Mouse (Mus musculus): ENCODE data around the gene Mgme1. TPM values are rescaled to one million over a fixed set of nuclear protein-coding genes. Genes with fewer than 3 reads are reported as not detected.

Mgme1 gene
- polyA plus RNA-seq, 1 experiment from 2014 or later = 21.7 TPM

- Histone ChIP-seq H3K4me1 (replicated peaks) (peaks cover 31% of the 10 kb centered on the region), H3K9ac (no peak overlapping the region), H3K9me3 (replicated peaks) (no peaks in the 10 kb centered on the region), H3K27me3 (replicated peaks) (no peaks in the 10 kb centered on the region), H3K27ac (ENCODE audit: poor library complexity, severe bottlenecking) (0 out of 2 replicates have a peak overlapping the region, but pooled peaks have one; percentile 12), H3K4me3 (no peak overlapping the region), H3K36me3 (peaks cover 33% of the 10 kb centered on the region), H3K4me2 (no peak overlapping the region)
- ATAC-seq (ENCODE audit: insufficient number of reproducible peaks, low FRiP score) = no peak
- 77% methylated on average over 5 of the region's 5 CpGs for WGBS
Measured at GRCm38 (mm10) chr2:144264398-144265119, 5.9 kb upstream of the Mgme1 start.

- Histone ChIP-seq H3K27me3 (replicated peaks) (no peaks in the 10 kb centered on the region), H3K4me3 (no peak overlapping the region), H3K4me1 (replicated peaks) (peaks cover 31% of the 10 kb centered on the region), H3K4me2 (no peak overlapping the region), H3K36me3 (peaks cover 29% of the 10 kb centered on the region), H3K9ac (no peak overlapping the region), H3K9me3 (replicated peaks) (no peaks in the 10 kb centered on the region), H3K27ac (ENCODE audit: poor library complexity, severe bottlenecking) (0 out of 2 replicates have a peak overlapping the region, but pooled peaks have one; percentile 12)
- ATAC-seq (ENCODE audit: insufficient number of reproducible peaks, low FRiP score) = no peak
- 71% methylated on average over 3 of the region's 3 CpGs for WGBS
Measured at GRCm38 (mm10) chr2:144265120-144265488, 5.4 kb upstream of the Mgme1 start.

- no peaks in the 10 kb centered on the region for H3K9me3 ChIP-seq (replicated peaks)
- WGBS = 42% methylated on average over 4 of the region's 4 CpGs
- H3K27me3 ChIP-seq (replicated peaks) = no peaks in the 10 kb centered on the region
- peaks cover 31% of the 10 kb centered on the region for H3K4me1 ChIP-seq (replicated peaks)
- no peak overlapping the region for H3K27ac ChIP-seq (ENCODE audit: poor library complexity, severe bottlenecking)
- ATAC-seq (ENCODE audit: insufficient number of reproducible peaks, low FRiP score) = no peak
- peak overlapping the region; percentile 47; the same call in 1 of the 2 replicates for H3K9ac ChIP-seq
- H3K4me3 ChIP-seq = 0 out of 2 replicates have a peak overlapping the region, but pooled peaks have one; percentile 12
- peak overlapping the region; percentile 25; the same call in 1 of the 2 replicates for H3K4me2 ChIP-seq
- H3K36me3 ChIP-seq = peaks cover 20% of the 10 kb centered on the region
Measured at GRCm38 (mm10) chr2:144265916-144266683, 4.4 kb upstream of the Mgme1 start.

- no peaks in the 10 kb centered on the region for H3K9me3 ChIP-seq (replicated peaks)
- no peaks in the 10 kb centered on the region for H3K27me3 ChIP-seq (replicated peaks)
- ATAC-seq (ENCODE audit: insufficient number of reproducible peaks, low FRiP score) = no peak
- no peak overlapping the region for H3K9ac ChIP-seq
- 53% methylated on average over 5 of the region's 5 CpGs for WGBS
- peak overlapping the region; percentile 42 for H3K4me2 ChIP-seq
- H3K4me1 ChIP-seq (replicated peaks) = peaks cover 37% of the 10 kb centered on the region
- H3K36me3 ChIP-seq = peaks cover 15% of the 10 kb centered on the region
- H3K27ac ChIP-seq (ENCODE audit: poor library complexity, severe bottlenecking) = no peak overlapping the region
- 0 out of 2 replicates have a peak overlapping the region, but pooled peaks have one; percentile 17 for H3K4me3 ChIP-seq
Measured at GRCm38 (mm10) chr2:144267004-144267730, 3.3 kb upstream of the Mgme1 start.

GRCm38 (mm10) chr2:144267731-144268015 is 2.8 kb upstream of the Mgme1 start:
- no peaks in the 10 kb centered on the region for H3K9me3 ChIP-seq (replicated peaks)
- H3K36me3 ChIP-seq = peaks cover 17% of the 10 kb centered on the region
- WGBS = 28% methylated on average over 1 of the region's 1 CpGs
- H3K4me3 ChIP-seq = peak overlapping the region; percentile 78; the same call in 1 of the 2 replicates
- ATAC-seq (ENCODE audit: insufficient number of reproducible peaks, low FRiP score) = no peak
- H3K9ac ChIP-seq = no peak overlapping the region
- peaks cover 38% of the 10 kb centered on the region for H3K4me1 ChIP-seq (replicated peaks)
- peak overlapping the region; percentile 42 for H3K4me2 ChIP-seq
- no peaks in the 10 kb centered on the region for H3K27me3 ChIP-seq (replicated peaks)
- H3K27ac ChIP-seq (ENCODE audit: poor library complexity, severe bottlenecking) = no peak overlapping the region

- ATAC-seq (ENCODE audit: insufficient number of reproducible peaks, low FRiP score) = no peak
- H3K9ac ChIP-seq = peak overlapping the region; percentile 96
- H3K27ac ChIP-seq (ENCODE audit: poor library complexity, severe bottlenecking) = no peak overlapping the region
- H3K4me1 ChIP-seq (replicated peaks) = peaks cover 43% of the 10 kb centered on the region
- H3K4me2 ChIP-seq = peak overlapping the region; percentile 79
- no peaks in the 10 kb centered on the region for H3K27me3 ChIP-seq (replicated peaks)
- H3K9me3 ChIP-seq (replicated peaks) = no peaks in the 10 kb centered on the region
- WGBS = 7% methylated on average over 6 of the region's 6 CpGs
- H3K4me3 ChIP-seq = peak overlapping the region; percentile 78
- peaks cover 22% of the 10 kb centered on the region for H3K36me3 ChIP-seq
Measured at GRCm38 (mm10) chr2:144268446-144269305, 1.8 kb upstream of the Mgme1 start.

- H3K36me3 ChIP-seq = peaks cover 18% of the 10 kb centered on the region
- no peaks in the 10 kb centered on the region for H3K9me3 ChIP-seq (replicated peaks)
- H3K4me1 ChIP-seq (replicated peaks) = peaks cover 43% of the 10 kb centered on the region
- no peak for ATAC-seq (ENCODE audit: insufficient number of reproducible peaks, low FRiP score)
- H3K9ac ChIP-seq = peak overlapping the region; percentile 96
- H3K27ac ChIP-seq (ENCODE audit: poor library complexity, severe bottlenecking) = peak overlapping the region; percentile 48; the same call in 1 of the 2 replicates
- peak overlapping the region; percentile 79 for H3K4me2 ChIP-seq
- no peaks in the 10 kb centered on the region for H3K27me3 ChIP-seq (replicated peaks)
- H3K4me3 ChIP-seq = peak overlapping the region; percentile 78
- WGBS = under 1% methylated on average over 11 of the region's 11 CpGs
Measured at GRCm38 (mm10) chr2:144269306-144269650, 1.2 kb upstream of the Mgme1 start.

- ATAC-seq (ENCODE audit: insufficient number of reproducible peaks, low FRiP score) = no peak
- Histone ChIP-seq H3K9ac (peak overlapping the region; percentile 96), H3K36me3 (peaks cover 12% of the 10 kb centered on the region), H3K4me2 (peak overlapping the region; percentile 79), H3K4me3 (peak overlapping the region; percentile 78), H3K9me3 (replicated peaks) (no peaks in the 10 kb centered on the region), H3K27ac (ENCODE audit: poor library complexity, severe bottlenecking) (peak overlapping the region; percentile 90), H3K4me1 (replicated peaks) (peaks cover 45% of the 10 kb centered on the region), H3K27me3 (replicated peaks) (no peaks in the 10 kb centered on the region)
- WGBS = 1% methylated on average over 32 of the region's 33 CpGs
Measured at GRCm38 (mm10) chr2:144269679-144270475, 586 bp upstream of the Mgme1 start.

GRCm38 (mm10) chr2:144272088-144272487 is 1.6 kb downstream of the Mgme1 start:
- Histone ChIP-seq H3K27me3 (replicated peaks) (no peaks in the 10 kb centered on the region), H3K4me3 (no peak overlapping the region), H3K36me3 (peaks cover 18% of the 10 kb centered on the region; the same call in 1 of the 2 replicates), H3K9me3 (replicated peaks) (no peaks in the 10 kb centered on the region), H3K9ac (no peak overlapping the region), H3K4me2 (no peak overlapping the region), H3K4me1 (replicated peaks) (peaks cover 44% of the 10 kb centered on the region), H3K27ac (ENCODE audit: poor library complexity, severe bottlenecking) (no peak overlapping the region)
- 85% methylated on average over 12 of the region's 12 CpGs for WGBS
- no peak for ATAC-seq (ENCODE audit: insufficient number of reproducible peaks, low FRiP score)

GRCm38 (mm10) chr2:144274741-144275140 is 4.3 kb downstream of the Mgme1 start:
- ATAC-seq (ENCODE audit: insufficient number of reproducible peaks, low FRiP score) = no peak
- H3K27ac ChIP-seq (ENCODE audit: poor library complexity, severe bottlenecking) = peak overlapping the region; percentile 75; the same call in 1 of the 2 replicates
- 44% methylated on average over 8 of the region's 8 CpGs for WGBS
- H3K27me3 ChIP-seq (replicated peaks) = no peaks in the 10 kb centered on the region
- H3K9me3 ChIP-seq (replicated peaks) = no peaks in the 10 kb centered on the region
- no peak overlapping the region for H3K4me2 ChIP-seq
- peaks cover 32% of the 10 kb centered on the region for H3K36me3 ChIP-seq
- H3K4me1 ChIP-seq (replicated peaks) = peaks cover 35% of the 10 kb centered on the region
- no peak overlapping the region for H3K4me3 ChIP-seq
- H3K9ac ChIP-seq = peak overlapping the region; percentile 37; the same call in 1 of the 2 replicates
